Mouse (Mus musculus) MEL (cell line): Measurements from ENCODE around the gene Ndel1. TPM values are rescaled to one million over a fixed set of nuclear protein-coding genes. Genes with fewer than 3 reads are reported as not detected.
A peak's percentile ranks its signal among the peaks of the same experiment; 100 is the strongest.

Experiments used
- DNase-seq: peaks from one replicate; pipeline ENCODE4 v3.0.0; 2011; ENCODE audit warnings: low read depth, low spot score
- H3K27ac ChIP-seq: 2 replicates; pipeline ENCODE4 v1.5.1; 2012; ENCODE audit warnings: low read depth, mild to moderate bottlenecking, control low read depth, low read length, moderate library complexity; ENCODE audit not compliant: control insufficient read depth
- H3K27me3 ChIP-seq, 2 experiments: fragments of 150-350 bp in 1 of 2; sonication (generic) in 1 of 2; 2 replicates each; pipeline ENCODE4 v1.6.1; 2012; ENCODE audit warnings: low read length in 2 of 2, mild to moderate bottlenecking in 2 of 2, improper control_type of control experiment in 1 of 2, moderate library complexity in 1 of 2; ENCODE audit not compliant: insufficient read depth in 2 of 2, control insufficient read depth in 1 of 2
- H3K36me3 ChIP-seq, 2 experiments: 2 replicates each; pipeline ENCODE4 v1.6.1; 2012 to 2014; ENCODE audit warnings: low read length in 2 of 2, improper control_type of control experiment in 1 of 2, inconsistent platforms in 1 of 2, mild to moderate bottlenecking in 1 of 2; ENCODE audit not compliant: insufficient read depth in 2 of 2, control insufficient read depth in 1 of 2
- H3K4me1 ChIP-seq, 2 experiments: fragments of 150-350 bp in 1 of 2; sonication (generic) in 1 of 2; 2 replicates each; pipeline ENCODE4 v1.6.1; 2012; ENCODE audit warnings: low read length in 2 of 2, improper control_type of control experiment in 1 of 2, mild to moderate bottlenecking in 1 of 2; ENCODE audit not compliant: insufficient read depth in 2 of 2, control insufficient read depth in 1 of 2
- H3K4me3 ChIP-seq, 2 experiments: fragments of 150-350 bp in 1 of 2; sonication (generic) in 1 of 2; 2 replicates each; pipeline ENCODE4 v1.5.1; 2012; ENCODE audit warnings: low read depth in 2 of 2, low read length in 2 of 2, mild to moderate bottlenecking in 2 of 2, moderate library complexity in 2 of 2, control low read depth in 1 of 2, improper control_type of control experiment in 1 of 2; ENCODE audit not compliant: control insufficient read depth in 1 of 2, insufficient read depth in 1 of 2
- H3K79me2 ChIP-seq: 2 replicates; pipeline ENCODE4 v1.6.1; 2012; ENCODE audit warnings: mild to moderate bottlenecking, low read length, moderate library complexity; ENCODE audit not compliant: control insufficient read depth, poor library complexity, insufficient read depth
- H3K9ac ChIP-seq: 2 replicates; pipeline ENCODE4 v1.6.1; 2012; ENCODE audit warnings: low read depth, mild to moderate bottlenecking, control low read depth, low read length, moderate library complexity; ENCODE audit not compliant: control insufficient read depth, poor library complexity, severe bottlenecking
- H3K9me3 ChIP-seq: fragments of 150-350 bp; sonication (generic); replicated peaks from 2 replicates; pipeline ENCODE4 v1.6.1; 2012; ENCODE audit warnings: mild to moderate bottlenecking, low read length, improper control_type of control experiment, moderate library complexity; ENCODE audit not compliant: insufficient read depth
- BHLHE40 ChIP-seq: IDR thresholded peaks from 2 replicates; pipeline ENCODE4 v1.6.1; 2012; ENCODE audit warnings: low read depth, mild to moderate bottlenecking, inconsistent platforms, low read length, improper control_type of control experiment, borderline replicate concordance
- CHD1 ChIP-seq: IDR thresholded peaks from 2 replicates; pipeline ENCODE4 v1.6.1; 2012; ENCODE audit warnings: low read depth, mild to moderate bottlenecking, inconsistent platforms, low read length, improper control_type of control experiment
- ELF1 ChIP-seq: IDR thresholded peaks from 2 replicates; pipeline ENCODE4 v1.6.1; 2014; ENCODE audit warnings: low read depth, mild to moderate bottlenecking, inconsistent platforms, low read length, improper control_type of control experiment, moderate library complexity
- GATA1 ChIP-seq: IDR thresholded peaks from 2 replicates; pipeline ENCODE4 v1.6.1; 2011; ENCODE audit warnings: low read depth, low read length, improper control_type of control experiment
- JUND ChIP-seq: IDR thresholded peaks from 2 replicates; pipeline ENCODE4 v1.6.1; 2011; ENCODE audit warnings: low read depth, mild to moderate bottlenecking, improper control_type of control experiment, low read length
- MAFK ChIP-seq: IDR thresholded peaks from 2 replicates; pipeline ENCODE4 v1.6.1; 2011; ENCODE audit warnings: low read depth, mild to moderate bottlenecking, low read length, improper control_type of control experiment, borderline replicate concordance
- MXI1 ChIP-seq: IDR thresholded peaks from 2 replicates; pipeline ENCODE4 v1.6.1; 2011; ENCODE audit warnings: mild to moderate bottlenecking, low read depth, low read length, improper control_type of control experiment
- NELFE ChIP-seq: IDR thresholded peaks from 2 replicates; pipeline ENCODE4 v1.6.1; 2011; ENCODE audit warnings: low read depth, low read length, improper control_type of control experiment
- NRF1 ChIP-seq: IDR thresholded peaks from 2 replicates; pipeline ENCODE4 v1.6.1; 2014; ENCODE audit warnings: low read depth, mild to moderate bottlenecking, inconsistent platforms, low read length, improper control_type of control experiment, moderate library complexity; ENCODE audit not compliant: poor library complexity, insufficient read depth, severe bottlenecking
- POLR2A ChIP-seq, 2 experiments: IDR thresholded peaks; 2 replicates each; pipeline ENCODE4 v1.6.1; 2011 to 2012; ENCODE audit warnings: low read length in 2 of 2, mild to moderate bottlenecking in 2 of 2, control low read depth in 1 of 2, improper control_type of control experiment in 1 of 2, low read depth in 1 of 2, moderate library complexity in 1 of 2; ENCODE audit not compliant: control insufficient read depth in 1 of 2, insufficient read depth in 1 of 2, poor library complexity in 1 of 2
- TBP ChIP-seq: IDR thresholded peaks from 2 replicates; pipeline ENCODE4 v1.8.0; 2011; ENCODE audit warnings: low read depth, low read length, improper control_type of control experiment
- USF1 ChIP-seq: IDR thresholded peaks from 2 replicates; pipeline ENCODE4 v1.6.1; 2014; ENCODE audit warnings: low read depth, mild to moderate bottlenecking, inconsistent platforms, low read length, improper control_type of control experiment, moderate library complexity
- ZNF384 ChIP-seq: IDR thresholded peaks from 2 replicates; pipeline ENCODE4 v1.6.1; 2012; ENCODE audit warnings: low read depth, mild to moderate bottlenecking, inconsistent platforms, low read length, improper control_type of control experiment
- polyA plus RNA-seq, 2 experiments: library from polyadenylated mRNA; stranded (reverse) in 1 of 2; unstranded in 1 of 2; fragments of >175 nt in 1 of 2; fragments of >200 nt in 1 of 2; gene quantifications; 2 replicates each; pipeline versions ENCODE4 v1.2.1 to v1.2.4; 2012; ENCODE audit warnings: low replicate concordance in 2 of 2, low read depth in 1 of 2; ENCODE audit not compliant: insufficient read length in 2 of 2, insufficient read depth in 1 of 2, missing spikeins in 1 of 2
- total RNA-seq: library from RNA; depleted of rRNA; stranded (reverse); fragments of 300-350 nt; gene quantifications from 2 replicates; pipeline ENCODE4 v1.2.3, GENCODE M21; 2012

Gene Ndel1
- total and polyA plus RNA-seq, 3 experiments: 55.0 to 70.7 (median 61.2) TPM

DNA sequence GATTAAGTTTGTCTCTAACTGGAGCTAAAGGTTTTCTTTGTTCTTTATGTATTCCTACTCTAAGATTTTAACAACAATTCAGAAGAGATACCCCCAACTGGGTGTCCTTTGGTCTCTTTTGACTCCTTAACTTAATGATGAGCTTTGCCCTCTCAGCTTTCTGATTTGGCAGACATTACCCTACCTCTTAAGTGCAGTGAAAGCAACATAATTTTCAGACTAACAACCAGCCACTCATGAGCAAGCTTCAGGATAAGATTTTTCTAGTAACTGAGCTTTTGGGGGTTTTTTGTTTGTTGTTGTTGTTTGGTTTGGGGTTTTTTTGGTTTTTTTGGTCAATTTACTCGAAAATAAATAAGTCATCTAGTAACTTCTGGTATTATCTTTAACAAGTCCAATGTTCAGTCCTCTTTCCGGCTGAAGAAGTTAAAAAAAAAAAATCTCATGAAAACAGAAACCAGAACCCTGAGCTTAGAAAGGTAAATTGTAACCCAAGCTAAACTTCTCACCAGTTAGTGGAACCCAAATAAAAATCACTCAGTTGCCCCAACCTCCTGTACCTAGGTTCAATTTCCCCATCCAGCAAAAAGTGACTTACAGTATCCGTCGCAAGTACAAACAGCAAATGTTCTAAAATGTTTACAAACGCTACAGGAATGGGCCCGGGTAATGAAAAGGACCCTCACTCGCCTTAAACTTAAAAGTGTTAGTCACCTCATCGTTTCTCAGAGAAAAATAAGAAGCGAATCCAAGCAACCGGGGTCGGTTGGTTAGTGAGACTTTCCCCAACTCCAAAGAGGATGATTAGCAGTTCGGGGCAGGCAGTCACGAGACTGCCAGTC, 19.8 kb downstream of the Ndel1 start:
- Histone ChIP-seq H3K4me3 (peak overlapping the region; percentile 92 to 99), H3K36me3 (peaks cover 8 to 41% of the 10 kb centered on the region in 2 experiments), H3K27ac (peak overlapping the region; percentile 92), H3K4me1 (peaks cover 13 to 37% of the 10 kb centered on the region in 2 experiments), H3K9ac (peak overlapping the region; percentile 95), H3K79me2 (peaks cover 47% of the 10 kb centered on the region), H3K27me3 (no peaks in the 10 kb centered on the region), H3K9me3 (no peaks in the 10 kb centered on the region)
- DNase-seq: peak; percentile 71
- TF ChIP-seq GATA1 (no peak), POLR2A (IDR thresholded peaks at IDR 0.05; ENCODE audit: control insufficient read depth in 1 of 2, insufficient read depth in 1 of 2, low read depth in 1 of 2, low read length in 2 of 2, poor library complexity in 1 of 2) (no peak), USF1 (peak; percentile 54; the same call in 1 of the 2 replicates), TBP (no peak), NRF1 (0 out of 2 replicates have a peak, but pooled peaks have one; percentile 2), BHLHE40 (peak; percentile 82; the same call in 1 of the 2 replicates), CHD1 (peak; percentile 91), ZNF384 (peak; percentile 72), ELF1 (no peak), JUND (no peak), NELFE (no peak)

DNA sequence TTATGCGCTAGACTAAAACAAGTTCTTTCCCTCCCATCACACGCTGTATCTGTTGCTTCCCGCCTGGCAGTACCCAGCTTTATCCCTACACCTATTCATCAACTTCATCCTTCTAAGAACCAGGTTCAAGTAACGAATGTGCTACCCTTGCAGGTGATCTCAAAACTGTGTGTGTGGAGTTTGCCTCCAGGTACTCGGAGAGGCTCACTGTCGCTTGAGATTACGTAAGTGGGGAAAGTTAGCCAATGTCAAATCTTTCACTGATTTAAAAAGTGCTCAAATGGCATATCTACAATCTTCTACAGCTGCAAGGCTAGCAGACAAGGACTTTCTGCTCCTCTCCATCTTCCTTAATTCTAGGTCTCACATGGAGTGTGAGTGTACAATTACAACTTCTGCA, 20.8 kb downstream of the Ndel1 start:
- Histone ChIP-seq H3K27me3 (no peaks in the 10 kb centered on the region), H3K79me2 (peaks cover 54% of the 10 kb centered on the region), H3K36me3 (peaks cover 14 to 40% of the 10 kb centered on the region in 2 experiments), H3K4me1 (peaks cover 13 to 31% of the 10 kb centered on the region in 2 experiments), H3K4me3 (peak overlapping the region in 1 of 2 experiments; percentile 99; a peak in 3 of 4 replicates), H3K9me3 (no peaks in the 10 kb centered on the region), H3K9ac (peak overlapping the region; percentile 23; the same call in 1 of the 2 replicates), H3K27ac (no peak overlapping the region)
- 0 out of 2 replicates have a peak, but pooled peaks have one; percentile 42 for TF ChIP-seq MXI1
- TF ChIP-seq ZNF384: no peak
- TF ChIP-seq MAFK: no peak
- no peak for DNase-seq
